Mouse (Mus musculus) midbrain, embryonic 13.5 days (tissue): ENCODE measurements around the gene Eprs. TPM values are rescaled to one million over a fixed set of nuclear protein-coding genes. Genes with fewer than 3 reads are reported as not detected.

Experiments
- ATAC-seq: fragments of 200-750 bp; cut with Nextera tagmentation; 2 replicates; pipeline ENCODE4 v1.8.0; 2017; ENCODE audit warnings: mild to moderate bottlenecking, moderate TSS enrichment, moderate library complexity
- H3K27ac ChIP-seq: fragments of 300-500 bp; sonication (generic); 2 replicates; pipeline ENCODE4 v1.5.1; 2015; ENCODE audit warnings: inconsistent platforms, mild to moderate bottlenecking, moderate library complexity
- H3K27me3 ChIP-seq: fragments of 300-500 bp; sonication (generic); 2 replicates; pipeline ENCODE4 v1.6.1; 2015; ENCODE audit warnings: mild to moderate bottlenecking, inconsistent platforms
- H3K36me3 ChIP-seq: fragments of 300-500 bp; sonication (generic); 2 replicates; pipeline ENCODE4 v1.6.1; 2015; ENCODE audit warnings: mild to moderate bottlenecking, inconsistent platforms
- H3K4me1 ChIP-seq: fragments of 300-500 bp; sonication (generic); replicated peaks from 2 replicates; pipeline ENCODE4 v1.6.1; 2015; ENCODE audit warnings: inconsistent platforms
- H3K4me2 ChIP-seq: fragments of 300-500 bp; sonication (generic); replicated peaks from 2 replicates; pipeline ENCODE4 v1.6.1; 2015; ENCODE audit warnings: moderate library complexity, mild to moderate bottlenecking, inconsistent platforms
- H3K4me3 ChIP-seq: fragments of 300-500 bp; sonication (generic); replicated peaks from 2 replicates; pipeline ENCODE4 v1.5.1; 2015; ENCODE audit warnings: mild to moderate bottlenecking, inconsistent platforms
- H3K9ac ChIP-seq: fragments of 300-500 bp; sonication (generic); replicated peaks from 2 replicates; pipeline ENCODE4 v1.6.1; 2015; ENCODE audit warnings: mild to moderate bottlenecking, inconsistent platforms
- H3K9me3 ChIP-seq: fragments of 300-500 bp; sonication (generic); 2 replicates; pipeline ENCODE4 v1.6.1; 2016; ENCODE audit warnings: mild to moderate bottlenecking, inconsistent platforms
- WGBS: fragments of 180-500 bp; shearing (Covaris S2); methylation state at CpG from one replicate; pipeline ENCODE4 v1.1.7; 2015; 5-methylcytosine and 5-hydroxymethylcytosine counted together
- polyA plus RNA-seq: library from polyadenylated mRNA; unstranded; fragments of >200 nt; fragmentation: Nextera tagmentation; extraction: Ambion mirVana; gene quantifications from 2 replicates; pipeline ENCODE4 v1.2.1, GENCODE M21; 2015

Eprs gene
- polyA plus RNA-seq, 1 experiment from 2014 or later, result 142 TPM

DNA sequence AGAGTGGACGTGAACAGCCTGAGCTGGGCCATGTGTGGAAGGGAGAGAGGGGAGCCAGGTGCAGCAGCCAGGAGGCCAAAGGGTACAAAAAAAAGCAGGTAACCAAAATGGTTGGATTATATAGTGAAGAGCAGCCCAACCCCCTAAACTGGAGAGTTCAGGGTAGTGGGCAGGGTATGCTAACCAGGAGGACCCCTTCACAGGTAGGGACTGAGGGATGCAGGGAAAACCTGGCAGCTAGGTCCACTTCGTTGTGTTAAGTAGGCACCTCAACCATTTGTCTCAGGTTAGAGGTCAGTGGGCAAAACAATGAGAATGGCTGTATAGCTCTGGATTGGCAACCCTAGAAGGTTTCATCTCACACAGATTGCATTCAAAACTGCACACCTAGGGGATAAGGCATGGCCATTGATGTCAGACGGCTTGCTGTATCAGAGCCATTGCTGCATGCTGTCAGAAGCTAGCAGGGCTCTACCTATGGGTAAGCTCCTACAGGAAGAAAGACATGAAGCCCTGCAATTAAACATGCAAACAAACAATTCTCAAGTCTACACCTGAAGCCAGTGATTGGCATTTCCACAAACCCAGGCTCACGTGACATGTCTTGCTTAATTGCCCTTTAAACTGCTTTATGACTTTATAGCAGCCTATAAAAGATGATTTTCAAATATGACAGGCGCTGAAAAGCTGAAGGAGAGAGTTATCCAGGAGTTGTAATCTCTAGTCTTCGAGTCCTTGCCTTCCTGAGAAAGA is 68.6 kb downstream of the Eprs start:
- H3K27me3 ChIP-seq, result no peaks in the 10 kb centered on the region
- no peaks in the 10 kb centered on the region for H3K9me3 ChIP-seq
- no peaks in the 10 kb centered on the region for H3K4me1 ChIP-seq
- no peak overlapping the region for H3K27ac ChIP-seq
- H3K9ac ChIP-seq, result no peak overlapping the region
- peaks cover 38% of the 10 kb centered on the region for H3K36me3 ChIP-seq
- H3K4me2 ChIP-seq, result no peak overlapping the region
- ATAC-seq, result no peak
- no peak overlapping the region for H3K4me3 ChIP-seq
- WGBS, result 83% methylated on average over 6 of the region's 6 CpGs

DNA sequence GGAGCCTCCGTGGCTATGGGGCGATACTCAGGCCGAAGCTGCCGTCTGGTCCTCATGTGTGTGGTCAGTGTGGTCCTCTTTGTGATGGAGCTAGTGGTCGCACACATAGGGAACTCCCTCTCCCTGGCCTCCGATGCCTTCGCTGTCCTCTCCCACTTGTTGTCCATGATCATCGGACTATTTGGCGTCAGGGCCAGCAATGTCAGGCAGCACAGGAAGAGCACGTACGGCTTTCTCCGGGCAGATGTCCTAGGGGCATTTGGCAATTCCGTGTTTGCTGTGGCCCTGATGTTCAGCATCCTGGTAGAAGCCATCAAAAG is 69.1 kb downstream of the Eprs start:
- WGBS, result 90% methylated on average over 13 of the region's 13 CpGs
- Histone ChIP-seq H3K4me1 (no peaks in the 10 kb centered on the region; the same call in 1 of the 2 replicates), H3K4me3 (no peak overlapping the region), H3K9me3 (no peaks in the 10 kb centered on the region), H3K27ac (no peak overlapping the region), H3K4me2 (no peak overlapping the region), H3K9ac (no peak overlapping the region), H3K27me3 (no peaks in the 10 kb centered on the region), H3K36me3 (peaks cover 33% of the 10 kb centered on the region)
- no peak for ATAC-seq

GRCm38 (mm10) chr1:185433112-185433511 is 70.3 kb downstream of the Eprs start:
- no peak overlapping the region for H3K9ac ChIP-seq
- H3K4me1 ChIP-seq, result no peaks in the 10 kb centered on the region; the same call in 1 of the 2 replicates
- H3K27me3 ChIP-seq, result no peaks in the 10 kb centered on the region
- no peak overlapping the region for H3K4me2 ChIP-seq
- no peak overlapping the region for H3K27ac ChIP-seq
- H3K4me3 ChIP-seq, result no peak overlapping the region
- peaks cover 24% of the 10 kb centered on the region for H3K36me3 ChIP-seq
- no peak for ATAC-seq
- 87% methylated on average over 6 of the region's 6 CpGs for WGBS
- H3K9me3 ChIP-seq, result no peaks in the 10 kb centered on the region

GRCm38 (mm10) chr1:185438841-185439580 is 76.2 kb downstream of the Eprs start:
- peak overlapping the region; percentile 1; the same call in 1 of the 2 replicates for H3K27ac ChIP-seq
- 74% methylated on average over 9 of the region's 9 CpGs for WGBS
- H3K4me3 ChIP-seq, result no peak overlapping the region
- H3K9ac ChIP-seq, result no peak overlapping the region
- peaks cover 7% of the 10 kb centered on the region; the same call in 1 of the 2 replicates for H3K4me1 ChIP-seq
- no peaks in the 10 kb centered on the region for H3K9me3 ChIP-seq
- H3K4me2 ChIP-seq, result no peak overlapping the region
- H3K36me3 ChIP-seq, result no peaks in the 10 kb centered on the region
- ATAC-seq, result 0 out of 2 replicates have a peak, but pooled peaks have one; percentile 15
- H3K27me3 ChIP-seq, result no peaks in the 10 kb centered on the region

- no peak overlapping the region for H3K4me2 ChIP-seq
- no peaks in the 10 kb centered on the region for H3K27me3 ChIP-seq
- H3K4me1 ChIP-seq, result peaks cover 7% of the 10 kb centered on the region; the same call in 1 of the 2 replicates
- H3K9ac ChIP-seq, result no peak overlapping the region
- peak; percentile 90 for ATAC-seq
- H3K36me3 ChIP-seq, result no peaks in the 10 kb centered on the region
- 61% methylated on average over 18 of the region's 18 CpGs for WGBS
- H3K4me3 ChIP-seq, result no peak overlapping the region
- no peaks in the 10 kb centered on the region for H3K9me3 ChIP-seq
- peak overlapping the region; percentile 37 for H3K27ac ChIP-seq
Observed at GRCm38 (mm10) chr1:185441703-185442472, 79.0 kb downstream of the Eprs start.

DNA sequence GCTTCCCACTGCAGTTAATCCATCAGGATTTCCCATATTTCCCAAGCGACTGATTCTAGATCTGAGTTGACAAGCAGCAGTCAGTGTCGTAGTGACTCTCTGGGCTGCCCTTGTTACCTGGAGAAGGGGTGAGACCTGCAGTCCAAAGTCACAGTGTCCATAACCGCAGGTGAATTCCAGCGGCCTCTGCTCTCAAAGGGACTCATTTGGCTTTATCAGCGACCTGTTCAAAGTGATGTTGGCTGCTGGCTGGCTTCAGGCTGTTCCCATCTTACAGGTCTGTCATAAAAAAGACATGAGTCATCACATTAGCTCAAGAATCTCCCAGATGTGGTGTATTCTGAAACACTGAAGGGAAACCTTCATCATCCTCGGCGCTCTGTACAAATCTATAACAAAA is 86.1 kb downstream of the Eprs start:
- WGBS, result 86% methylated on average over 7 of the region's 7 CpGs
- H3K4me2 ChIP-seq, result no peak overlapping the region
- H3K4me1 ChIP-seq, result no peaks in the 10 kb centered on the region
- no peaks in the 10 kb centered on the region for H3K9me3 ChIP-seq
- no peak overlapping the region for H3K27ac ChIP-seq
- no peak overlapping the region for H3K4me3 ChIP-seq
- H3K36me3 ChIP-seq, result no peaks in the 10 kb centered on the region
- no peak for ATAC-seq
- H3K27me3 ChIP-seq, result peaks cover 10% of the 10 kb centered on the region
- H3K9ac ChIP-seq, result no peak overlapping the region

DNA sequence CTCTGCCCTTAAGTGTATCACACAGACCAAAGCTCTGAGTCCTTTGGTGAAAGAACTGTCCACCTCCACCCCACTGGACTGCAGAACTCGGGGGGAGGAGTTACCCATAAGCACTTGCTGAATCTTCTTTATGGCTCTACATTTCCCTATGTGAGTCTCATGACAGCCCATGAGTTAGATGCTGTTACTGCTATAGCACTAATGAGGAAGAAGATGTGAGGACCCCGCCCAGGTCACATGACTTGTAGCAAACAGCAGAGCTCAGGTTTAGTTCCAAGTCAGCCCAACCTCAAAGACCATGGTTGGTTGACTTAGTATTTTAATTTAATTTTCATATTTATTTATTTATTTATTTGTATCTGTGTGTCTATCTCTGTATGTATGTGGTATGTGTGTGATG is 86.9 kb downstream of the Eprs start:
- peaks cover 6% of the 10 kb centered on the region for H3K4me1 ChIP-seq
- H3K4me2 ChIP-seq, result no peak overlapping the region
- WGBS, result 75% methylated on average over 2 of the region's 2 CpGs
- no peaks in the 10 kb centered on the region for H3K36me3 ChIP-seq
- no peak for ATAC-seq
- no peak overlapping the region for H3K4me3 ChIP-seq
- H3K27ac ChIP-seq, result no peak overlapping the region
- H3K9me3 ChIP-seq, result no peaks in the 10 kb centered on the region
- no peak overlapping the region for H3K9ac ChIP-seq
- H3K27me3 ChIP-seq, result peaks cover 17% of the 10 kb centered on the region

GRCm38 (mm10) chr1:185451077-185451476 is 88.2 kb downstream of the Eprs start:
- ATAC-seq, result no peak
- H3K36me3 ChIP-seq, result no peaks in the 10 kb centered on the region
- no peak overlapping the region for H3K4me2 ChIP-seq
- H3K4me3 ChIP-seq, result no peak overlapping the region
- no peak overlapping the region for H3K27ac ChIP-seq
- H3K9me3 ChIP-seq, result no peaks in the 10 kb centered on the region
- peaks cover 14% of the 10 kb centered on the region for H3K4me1 ChIP-seq
- peaks cover 30% of the 10 kb centered on the region for H3K27me3 ChIP-seq
- WGBS, result 89% methylated on average over 8 of the region's 8 CpGs
- no peak overlapping the region for H3K9ac ChIP-seq

DNA sequence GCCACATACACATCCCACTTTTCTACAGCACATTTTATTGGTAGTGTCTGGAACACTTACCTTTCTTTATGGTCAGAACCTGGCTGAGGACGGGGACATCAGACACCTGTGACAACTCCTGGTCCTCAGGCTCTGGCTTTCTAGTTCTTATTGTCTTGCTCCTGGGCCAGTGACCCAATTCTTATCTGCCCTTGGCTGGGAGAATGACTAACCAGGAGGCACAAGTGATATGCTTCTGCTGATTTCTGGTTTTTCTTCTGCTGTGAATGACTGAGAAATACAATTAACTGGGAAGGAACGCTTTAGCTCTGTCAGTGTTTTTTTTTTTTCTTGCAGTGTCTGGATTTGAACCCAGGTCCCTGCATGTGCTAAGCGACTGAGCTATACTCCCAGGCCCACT is 88.7 kb downstream of the Eprs start:
- ATAC-seq, result no peak
- Histone ChIP-seq H3K27me3 (peaks cover 34% of the 10 kb centered on the region), H3K9ac (no peak overlapping the region), H3K4me1 (peaks cover 14% of the 10 kb centered on the region), H3K4me3 (no peak overlapping the region), H3K27ac (no peak overlapping the region), H3K4me2 (no peak overlapping the region), H3K9me3 (no peaks in the 10 kb centered on the region), H3K36me3 (no peaks in the 10 kb centered on the region)
- 92% methylated on average over 3 of the region's 3 CpGs for WGBS

DNA sequence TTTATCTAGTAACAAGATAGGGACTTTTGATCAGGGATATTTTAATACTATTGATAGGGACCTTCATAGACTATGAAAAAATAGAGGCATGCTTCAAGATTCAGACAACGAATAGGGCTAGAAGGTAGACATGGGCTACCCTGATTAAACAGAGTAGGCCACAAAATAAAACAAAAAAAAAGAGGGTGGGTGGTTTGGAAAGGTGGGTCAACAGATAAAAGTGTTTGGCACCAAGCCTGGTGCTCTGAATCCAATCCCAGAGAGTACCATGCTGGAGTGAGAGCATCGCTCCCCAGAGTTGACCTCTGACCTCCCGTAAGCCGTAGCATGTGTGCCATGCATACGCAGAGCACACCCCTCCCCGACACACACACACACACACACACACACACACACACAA is 89.6 kb downstream of the Eprs start:
- no peak overlapping the region for H3K9ac ChIP-seq
- H3K27me3 ChIP-seq, result peaks cover 42% of the 10 kb centered on the region
- no peak for ATAC-seq
- no peak overlapping the region for H3K4me2 ChIP-seq
- H3K4me1 ChIP-seq, result peaks cover 14% of the 10 kb centered on the region
- H3K27ac ChIP-seq, result no peak overlapping the region
- WGBS, result 97% methylated on average over 6 of the region's 6 CpGs
- no peak overlapping the region for H3K4me3 ChIP-seq
- H3K36me3 ChIP-seq, result no peaks in the 10 kb centered on the region
- H3K9me3 ChIP-seq, result no peaks in the 10 kb centered on the region

DNA sequence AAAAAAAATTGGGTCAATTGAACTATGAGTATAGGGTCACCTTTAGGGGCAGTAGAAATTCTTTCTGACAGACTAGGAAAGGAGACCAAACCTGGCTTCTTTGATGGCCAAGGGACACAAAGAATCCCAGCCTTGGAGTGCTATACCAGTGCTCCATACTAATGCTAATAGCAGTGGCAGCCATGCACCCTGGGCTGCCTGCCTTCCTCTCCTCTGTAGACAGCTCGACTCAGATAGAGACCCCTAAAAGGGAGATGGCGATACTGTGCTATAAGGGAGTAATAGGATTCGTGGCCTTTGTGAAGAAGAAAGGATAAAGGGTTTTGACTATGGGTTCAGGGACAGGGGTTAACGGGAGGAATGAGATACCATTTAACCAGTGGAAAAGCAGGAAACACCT is 91.3 kb downstream of the Eprs start:
- Histone ChIP-seq H3K36me3 (no peaks in the 10 kb centered on the region), H3K4me1 (peaks cover 14% of the 10 kb centered on the region), H3K4me3 (peak overlapping the region; percentile 62), H3K9me3 (no peaks in the 10 kb centered on the region), H3K9ac (peak overlapping the region; percentile 76; the same call in 1 of the 2 replicates), H3K27ac (no peak overlapping the region), H3K4me2 (peak overlapping the region; percentile 94), H3K27me3 (peaks cover 42% of the 10 kb centered on the region)
- ATAC-seq, result peak; percentile 49; the same call in 1 of the 2 replicates
- 36% methylated on average over 4 of the region's 4 CpGs for WGBS

- ATAC-seq, result peak; percentile 80
Observed at GRCm38 (mm10) chr1:185454575-185454954, 91.7 kb downstream of the Eprs start, which contains the start of gene Slc30a10. Gene Slc30a10, plus strand, starts transcription at chr1:185454848.

More at GRCm38 (mm10) chr1:185454575-185454954, 91.7 kb downstream of the Eprs start, which contains the start of gene Slc30a10:
- Histone ChIP-seq H3K27ac (no peak within 1 kb of the TSS), H3K9ac (peak within 1 kb of the TSS; percentile 76), H3K4me3 (peak within 1 kb of the TSS; percentile 62), H3K4me2 (peak within 1 kb of the TSS; percentile 94), H3K4me1 (peaks cover 14% of the 10 kb centered on the region), H3K9me3 (no peaks in the 10 kb centered on the region), H3K36me3 (no peaks in the 10 kb centered on the region), H3K27me3 (peaks cover 42% of the 10 kb centered on the region)
- under 1% methylated on average over 18 of the region's 18 CpGs for WGBS
